Mouse (Mus musculus) lung, postnatal 4 days (tissue): ENCODE data around the gene Dennd1b.

Experiments used
- DNase-seq, 2 experiments: peaks; one replicate each; pipeline ENCODE4 v3.0.0; 2021

Dennd1b gene

DNA sequence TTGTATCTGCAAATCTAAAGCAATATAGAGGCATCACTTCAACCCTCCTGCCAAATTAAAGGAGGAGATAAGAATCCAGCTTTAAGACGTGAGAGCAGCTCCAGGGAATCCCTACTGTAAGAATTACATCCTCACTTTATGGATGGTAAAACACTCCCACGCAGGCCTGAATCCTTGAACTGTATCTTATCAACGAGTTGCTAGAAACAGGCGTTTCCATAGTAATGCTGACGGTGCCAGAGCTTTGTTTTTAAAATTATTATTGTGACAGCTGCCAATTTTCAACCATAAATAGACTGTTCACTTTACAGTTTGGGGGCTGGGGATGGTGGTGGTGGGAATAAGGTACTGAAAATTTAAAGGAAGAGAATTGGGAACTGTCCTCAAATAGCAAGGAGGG lies 239.8 kb downstream of the Dennd1b start:
- DNase-seq = no peak

DNA sequence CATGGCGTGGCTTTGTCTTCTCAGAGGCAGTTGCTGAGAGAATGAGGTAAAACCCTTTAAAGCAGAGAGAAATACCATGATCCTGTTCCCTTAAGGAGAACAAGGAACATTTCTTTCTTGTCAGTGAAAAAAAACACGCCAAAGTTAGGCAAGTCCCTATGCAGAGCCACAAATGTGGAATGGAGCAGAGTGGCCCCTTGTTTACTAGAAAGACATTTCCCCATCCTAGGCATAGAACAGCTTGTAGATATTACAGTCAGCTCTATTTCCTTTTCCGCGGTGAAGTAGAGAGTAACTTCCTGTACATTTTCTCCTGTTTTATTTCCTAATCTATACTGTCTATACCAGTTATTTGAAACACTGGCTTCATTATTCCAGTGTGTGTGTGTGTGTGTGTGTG lies 243.0 kb downstream of the Dennd1b start:
- DNase-seq = no peak

DNA sequence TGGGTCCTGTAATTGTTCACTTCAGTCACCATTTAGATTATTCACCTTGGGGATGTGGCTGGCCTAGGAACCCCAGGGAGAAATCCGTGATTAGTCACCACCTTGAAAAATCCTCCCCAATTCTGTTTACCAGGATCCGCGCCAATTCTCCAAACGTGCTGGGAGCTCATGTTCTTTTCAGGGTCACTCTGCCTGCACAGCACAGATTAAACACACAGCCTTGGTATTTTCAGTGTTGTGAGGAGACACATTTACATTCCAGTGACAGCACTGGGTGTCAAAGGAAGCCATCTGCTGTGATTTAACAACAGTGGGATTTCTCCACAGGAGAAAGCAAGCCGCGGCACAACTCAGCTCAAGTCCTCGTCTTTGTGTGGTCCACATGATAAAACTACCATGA lies 246.6 kb downstream of the Dennd1b start:
- DNase-seq = peak in 1 of 2 experiments; percentile 29

DNA sequence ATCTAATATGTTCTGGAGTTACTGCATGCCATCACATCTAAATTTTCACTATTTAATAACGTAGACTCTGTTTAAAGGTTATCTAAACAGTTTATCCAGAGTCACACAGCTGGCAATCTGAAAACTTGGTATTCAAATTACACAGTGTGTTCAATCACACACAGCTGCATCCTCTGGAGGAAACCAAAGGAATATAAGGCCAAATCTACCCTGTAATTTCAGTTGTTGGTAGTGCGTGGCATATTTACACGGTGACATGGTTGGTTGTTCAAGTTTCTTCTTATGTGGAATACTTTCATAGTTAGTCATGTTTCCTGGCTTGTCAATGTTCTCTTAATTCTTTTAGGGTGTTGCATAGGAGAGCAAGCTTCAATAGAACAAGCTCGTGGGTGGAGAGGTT lies 247.3 kb downstream of the Dennd1b start:
- DNase-seq = no peak

DNA sequence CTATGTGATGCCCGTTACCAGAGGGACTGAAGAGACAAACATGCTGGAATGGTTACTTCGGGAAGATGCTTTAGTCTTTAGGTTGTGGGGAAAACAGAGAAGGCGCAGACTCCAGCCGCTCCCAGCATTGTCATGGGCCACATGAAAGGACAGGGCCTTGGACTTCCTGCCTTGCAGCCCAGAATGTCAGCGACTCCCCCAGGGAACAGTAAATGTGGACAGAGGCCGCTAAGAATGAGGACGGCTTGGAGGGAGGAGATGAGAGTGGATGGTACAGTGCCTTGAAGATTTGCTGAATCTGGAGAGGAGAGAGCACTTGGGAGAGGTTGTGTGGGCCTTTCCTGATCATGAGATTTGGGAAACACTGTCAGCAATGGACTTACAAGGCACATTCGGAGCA lies 252.1 kb downstream of the Dennd1b start:
- DNase-seq = no peak

DNA sequence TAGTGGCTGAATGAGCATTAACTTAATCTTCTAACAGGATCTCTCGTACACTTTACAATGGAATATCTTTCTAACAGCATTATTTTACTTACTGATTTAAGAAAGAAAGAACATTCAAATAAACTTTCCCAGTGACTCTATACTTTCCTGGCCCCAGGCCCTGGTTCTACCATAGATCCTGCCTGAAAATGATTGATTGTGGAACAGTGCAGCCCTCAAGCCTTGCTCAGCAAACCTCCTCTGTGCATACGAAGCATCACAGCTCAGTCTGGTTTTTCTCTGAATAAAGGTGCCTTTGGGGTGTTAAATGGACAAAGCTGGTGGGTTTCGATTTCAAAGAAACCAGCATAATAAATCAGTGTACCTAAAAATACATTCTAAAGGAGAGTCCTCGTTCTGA lies 260.6 kb downstream of the Dennd1b start:
- DNase-seq = no peak

DNA sequence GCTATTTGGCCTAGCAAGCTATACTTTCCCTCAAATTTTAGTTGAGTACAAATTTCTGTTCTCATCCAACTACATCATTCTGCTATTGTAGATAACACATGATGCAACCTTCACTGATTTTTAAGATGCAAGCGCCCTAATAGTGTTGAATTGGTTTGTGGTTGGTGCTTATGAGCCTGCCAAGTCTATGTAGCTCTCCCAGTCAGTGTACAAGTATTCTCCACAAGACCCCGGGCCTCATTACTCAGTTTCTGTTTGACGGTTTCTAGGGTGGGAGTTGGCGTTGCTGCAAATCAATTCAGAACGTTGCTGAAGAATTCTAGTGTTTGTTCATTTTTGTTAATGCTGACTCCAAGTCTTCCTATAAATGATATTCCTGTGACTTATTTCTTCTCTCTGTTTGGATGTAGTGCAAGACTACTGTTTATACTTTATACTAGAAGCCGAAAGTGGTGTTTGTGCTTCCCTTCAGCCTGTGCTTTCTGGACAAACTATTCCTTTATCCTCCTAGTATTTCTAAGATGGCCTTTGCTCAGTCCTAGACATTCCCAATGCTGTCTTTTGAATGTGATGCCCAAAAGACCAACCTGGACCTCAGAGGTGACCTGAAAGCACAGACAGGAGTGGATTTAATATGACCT lies 261.2 kb downstream of the Dennd1b start:
- no peak for DNase-seq
